Mouse (Mus musculus) frontal cortex, postnatal 14 days (tissue): ENCODE data around the gene Rfx4.

Experiments used
- DNase-seq, 2 experiments: peaks; one replicate each; pipeline ENCODE4 v3.0.0; 2022; ENCODE audit warnings: low spot score in 2 of 2

Rfx4 gene

GRCm38 (mm10) chr10:84909021-84909801 lies 153.3 kb downstream of the Rfx4 start:
- peak; percentile 34 to 41 for DNase-seq

DNA sequence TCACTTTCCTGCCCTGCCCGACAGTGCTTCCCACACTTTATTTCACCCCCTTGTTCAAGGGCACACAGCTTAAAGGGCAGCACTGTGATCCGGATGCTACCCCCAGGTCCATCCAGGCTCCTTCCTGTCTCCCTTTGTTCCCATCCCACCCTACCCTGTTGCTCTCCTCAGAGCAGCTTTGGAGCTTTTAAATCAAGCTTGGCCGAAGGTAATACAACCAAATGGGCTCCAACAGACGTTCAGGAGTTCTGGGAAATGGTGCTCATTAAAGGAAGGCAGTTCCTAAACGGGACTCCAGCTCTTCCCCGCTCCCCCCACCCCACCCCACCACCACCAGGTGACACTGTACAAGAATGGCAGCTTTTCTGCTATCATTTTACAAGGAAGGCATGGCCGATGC lies 154.3 kb downstream of the Rfx4 start:
- DNase-seq: no peak

DNA sequence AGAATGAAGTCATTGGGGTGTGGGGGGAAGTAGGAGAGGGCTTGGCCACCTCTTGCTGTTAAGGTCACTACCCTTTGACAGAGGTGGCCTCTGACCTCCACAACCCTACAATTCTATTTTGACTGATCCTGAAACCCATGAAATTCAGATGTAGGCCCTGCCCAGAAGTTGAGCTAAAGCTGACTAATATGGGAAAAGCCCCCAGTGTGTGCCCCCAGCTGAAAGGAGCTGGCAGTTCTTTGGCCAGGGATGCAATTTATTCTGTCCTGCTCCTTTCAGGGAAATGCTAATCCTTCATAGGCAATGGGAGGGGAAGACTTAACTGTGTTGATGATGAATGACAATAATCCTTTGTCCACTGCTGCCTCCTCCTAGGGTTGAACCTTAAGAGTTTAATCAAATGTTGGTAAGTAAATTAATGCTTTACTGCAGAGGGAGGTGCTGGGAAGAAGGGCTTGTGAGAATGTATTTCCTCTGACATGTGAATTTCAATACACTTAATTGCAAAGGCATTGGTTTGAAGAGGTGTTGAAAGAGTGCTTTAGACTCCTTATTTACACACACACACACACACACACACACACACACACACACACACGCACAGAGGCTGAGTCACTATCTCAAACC lies 155.0 kb downstream of the Rfx4 start:
- no peak for DNase-seq

GRCm38 (mm10) chr10:84913148-84913547 lies 157.3 kb downstream of the Rfx4 start:
- DNase-seq: peak in 1 of 2 experiments; percentile 0

DNA sequence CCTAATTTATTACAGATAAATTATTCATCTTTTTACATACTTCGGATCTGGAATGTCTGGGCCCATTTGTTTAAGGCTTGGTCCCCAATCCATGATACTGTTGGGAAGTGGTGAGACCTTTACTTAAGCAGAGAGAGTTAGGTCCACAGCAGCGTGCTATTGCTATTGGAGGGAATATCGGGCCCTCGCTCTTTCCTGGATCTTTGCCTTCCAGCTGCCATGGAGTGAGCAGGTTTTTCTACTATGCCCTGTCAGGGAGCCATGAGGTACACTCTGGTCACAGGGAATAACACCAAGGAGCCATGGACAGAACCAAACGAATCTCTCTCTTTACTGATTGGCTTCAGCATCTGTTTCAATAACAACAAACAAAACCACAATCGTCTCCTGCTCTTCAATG lies 159.6 kb downstream of the Rfx4 start:
- no peak for DNase-seq

DNA sequence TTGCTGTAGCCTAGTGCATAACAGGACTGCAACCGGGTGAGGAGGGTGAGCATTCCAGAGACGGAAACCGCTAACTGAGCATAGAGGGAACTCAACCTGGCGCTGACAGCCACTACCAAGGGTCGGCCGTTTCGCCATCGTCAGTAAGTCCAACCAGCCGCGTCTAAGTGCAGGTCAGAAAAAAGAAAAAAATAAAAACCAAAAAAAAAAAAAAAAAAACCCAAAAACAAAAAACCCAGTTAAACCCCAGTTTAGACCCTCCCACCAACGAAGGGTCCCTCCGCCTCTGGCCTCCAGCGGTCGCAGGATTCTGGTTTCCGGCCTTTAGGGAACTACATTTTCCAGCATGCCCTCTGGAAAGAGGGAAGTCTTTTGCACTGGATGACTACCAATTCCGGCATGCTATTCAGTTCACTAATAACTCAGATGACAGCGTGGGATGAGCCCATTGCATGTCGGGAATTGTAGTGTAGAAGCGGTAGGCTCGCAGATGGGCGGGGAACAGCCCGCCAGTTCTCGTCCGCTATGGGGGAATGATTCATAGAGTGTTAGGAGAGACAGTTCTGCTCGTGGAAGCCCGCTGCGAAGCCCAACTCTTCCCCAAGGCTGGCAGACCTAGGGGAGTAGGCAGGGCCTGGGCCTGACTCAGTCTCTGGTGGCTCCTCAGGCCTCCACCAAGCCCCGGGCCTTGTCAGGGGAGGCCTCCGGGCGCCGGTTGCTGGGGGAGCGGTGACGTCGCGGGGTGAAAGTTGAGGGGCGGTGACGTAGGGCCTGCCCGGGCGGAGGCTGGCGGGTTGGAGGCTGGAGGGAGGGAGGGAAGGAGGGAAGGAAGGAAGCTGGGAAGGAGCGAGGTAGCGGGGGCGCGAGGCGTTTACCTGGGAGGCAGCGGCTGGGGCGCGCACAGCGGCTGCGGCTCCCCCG lies 161.2 kb downstream of the Rfx4 start, which contains the start of gene Ric8b:
Ric8b (plus strand) TSS at position 807 of the 921 bp plus-strand sequence.
- DNase-seq: peak; percentile 94 to 95

DNA sequence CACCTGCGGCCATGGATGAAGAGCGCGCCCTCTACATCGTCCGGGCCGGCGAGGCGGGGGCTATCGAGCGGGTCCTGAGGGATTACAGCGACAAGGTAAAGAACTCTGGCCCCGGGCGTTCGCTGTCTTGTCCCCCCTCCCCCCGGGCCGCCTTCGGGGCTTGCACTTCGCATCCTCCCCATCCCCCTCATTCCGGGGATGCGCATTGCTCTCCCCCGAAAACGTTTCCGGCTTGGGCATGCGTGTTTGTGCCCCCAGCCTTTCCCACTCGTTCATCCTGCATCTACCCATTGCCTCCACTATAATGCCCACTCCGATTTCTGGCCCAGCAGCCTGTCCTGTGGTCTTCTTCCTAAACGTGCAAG lies 161.9 kb downstream of the Rfx4 start:
- DNase-seq: no peak

GRCm38 (mm10) chr10:84926336-84926735 lies 170.5 kb downstream of the Rfx4 start:
- no peak for DNase-seq

DNA sequence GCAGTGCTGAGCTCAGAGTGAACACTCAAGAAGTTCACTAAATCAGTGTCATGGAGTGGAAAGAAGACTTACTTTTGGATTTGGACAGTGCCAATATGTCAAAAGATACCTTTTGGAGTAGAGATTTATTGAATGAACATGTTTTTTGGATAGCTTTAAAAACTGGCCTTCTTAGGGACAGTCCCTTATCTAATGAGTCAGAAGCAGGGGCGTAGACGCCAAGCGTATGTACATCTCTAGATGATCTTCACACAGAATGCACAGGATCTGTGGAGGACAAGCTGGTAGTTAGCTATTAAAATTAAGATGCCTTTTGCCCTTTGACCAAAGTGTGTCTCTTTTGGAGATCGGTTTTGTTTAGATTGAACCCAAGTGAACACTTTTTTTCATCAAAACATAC lies 171.0 kb downstream of the Rfx4 start:
- no peak for DNase-seq

- no peak for DNase-seq
These were observed 172.6 kb downstream of the Rfx4 start for GRCm38 (mm10) chr10:84928465-84928864.

DNA sequence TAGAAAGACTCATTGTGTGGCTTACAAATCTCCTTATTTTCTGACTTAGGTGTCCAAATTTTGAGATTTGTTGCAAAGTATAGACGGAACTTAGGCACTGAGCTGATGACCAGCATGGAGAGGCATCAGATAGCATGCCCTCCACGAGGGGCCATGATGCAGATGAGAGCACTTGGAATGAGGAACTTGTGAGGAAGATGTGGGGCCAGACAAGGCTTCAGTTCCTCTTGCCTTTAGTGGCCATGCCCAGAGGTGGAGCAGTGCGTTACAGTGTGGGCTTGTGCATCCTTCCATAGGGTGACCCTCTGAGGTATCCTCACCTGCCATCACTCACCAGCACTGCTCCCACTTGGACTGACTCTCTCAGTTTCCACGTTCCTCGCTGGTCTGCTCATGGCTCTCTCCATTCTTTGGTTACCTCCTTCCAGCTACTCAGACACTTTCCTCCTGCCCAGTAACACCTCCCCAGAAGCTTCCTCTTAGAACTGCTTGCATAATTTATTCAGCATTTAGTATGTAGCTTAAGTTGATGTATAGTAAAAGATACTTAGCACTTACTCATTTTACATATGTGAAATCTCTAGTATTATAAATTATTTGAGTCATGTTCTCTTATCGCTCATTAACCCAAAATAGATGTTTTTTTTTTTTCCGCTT lies 179.8 kb downstream of the Rfx4 start:
- DNase-seq: no peak

GRCm38 (mm10) chr10:84936832-84937515 lies 181.1 kb downstream of the Rfx4 start:
- no peak for DNase-seq

- no peak for DNase-seq
These were observed 182.4 kb downstream of the Rfx4 start for GRCm38 (mm10) chr10:84938094-84938820.

- no peak for DNase-seq
These were observed 183.0 kb downstream of the Rfx4 start for GRCm38 (mm10) chr10:84938886-84939285.

DNA sequence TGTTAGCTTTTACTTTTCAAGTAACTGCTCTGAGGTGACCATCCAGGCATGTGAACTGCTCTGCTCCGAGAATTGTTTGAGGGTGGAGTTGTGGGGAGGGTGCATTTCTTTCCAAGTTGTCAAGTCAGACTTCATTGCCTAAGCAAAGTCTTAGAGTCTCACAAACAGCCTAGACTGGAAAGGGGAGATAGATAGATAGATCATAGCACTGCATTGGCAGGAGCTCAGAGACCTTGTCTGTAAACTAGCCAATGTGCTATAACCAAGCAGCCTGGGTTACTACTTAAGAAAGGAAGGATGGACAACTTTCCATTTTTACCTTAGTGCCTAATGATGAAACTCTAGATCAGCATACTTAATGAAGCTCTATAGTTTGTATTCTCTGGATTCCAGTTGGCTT lies 184.5 kb downstream of the Rfx4 start:
- no peak for DNase-seq

GRCm38 (mm10) chr10:84945692-84946091 lies 189.8 kb downstream of the Rfx4 start:
- DNase-seq: no peak

DNA sequence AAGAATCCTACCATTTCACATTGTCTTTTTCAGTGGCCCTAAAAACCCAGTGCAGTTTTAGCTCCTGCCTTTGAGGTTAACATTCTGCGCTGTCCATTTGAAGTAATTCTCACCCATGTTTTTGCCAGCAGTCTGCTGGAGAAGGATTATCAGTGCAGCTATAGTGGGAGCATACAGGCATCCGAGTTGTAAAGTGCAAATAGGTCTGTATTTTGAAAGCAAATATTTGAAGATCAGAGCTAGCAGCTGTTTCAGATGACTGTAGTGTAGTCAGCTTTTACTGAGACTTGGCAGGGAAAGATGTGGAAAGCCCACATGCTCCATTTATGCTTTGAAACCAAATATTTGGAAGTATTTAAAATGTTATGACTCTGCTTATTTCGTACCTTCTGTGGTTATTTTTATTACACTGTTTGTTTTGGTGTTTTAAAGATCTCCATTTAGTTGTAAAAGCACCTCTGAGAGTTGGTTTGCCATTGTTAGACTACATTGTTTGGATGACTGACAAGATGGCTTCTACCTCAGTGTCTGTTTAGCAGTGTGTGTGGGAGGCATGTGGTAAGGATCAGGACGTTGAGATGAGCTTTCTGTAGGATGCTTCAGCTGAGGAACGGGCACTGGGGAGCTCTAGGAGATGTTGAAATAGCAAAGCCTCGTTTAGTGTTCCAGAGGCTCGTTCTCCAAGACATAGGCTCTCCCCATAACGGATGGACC lies 193.3 kb downstream of the Rfx4 start:
- DNase-seq: no peak

DNA sequence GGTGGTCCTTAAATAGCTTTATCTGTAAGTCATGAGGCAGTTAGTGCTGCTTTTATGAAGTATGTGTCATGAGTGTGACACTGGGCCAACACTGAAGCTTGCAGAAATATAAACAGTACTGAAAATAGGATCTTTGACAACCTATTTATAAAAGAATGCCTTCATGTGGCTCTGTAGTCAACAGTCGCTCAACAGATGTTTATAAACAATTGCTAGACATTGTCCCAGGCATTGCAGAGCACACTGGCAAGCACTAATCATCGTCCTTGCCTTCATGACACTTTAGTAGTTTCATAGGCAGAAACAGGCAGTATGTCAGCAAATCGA lies 193.8 kb downstream of the Rfx4 start:
- DNase-seq: no peak

GRCm38 (mm10) chr10:84950384-84950783 lies 194.5 kb downstream of the Rfx4 start:
- DNase-seq: no peak

GRCm38 (mm10) chr10:84954236-84954635 lies 198.4 kb downstream of the Rfx4 start:
- no peak for DNase-seq
